Mouse (Mus musculus) brain, embryonic 14.5 days (tissue): ENCODE measurements around the gene Mpped2.

Experiments used
- CTCF ChIP-seq: fragments of 200-500 bp; IDR thresholded peaks from 2 replicates; pipeline ENCODE4 v1.5.1; 2012; ENCODE audit warnings: inconsistent platforms, mild to moderate bottlenecking, moderate library complexity, borderline replicate concordance; ENCODE audit not compliant: insufficient read depth, insufficient read length; ENCODE audit errors: extremely low read depth
- POLR2A ChIP-seq: fragments of 200-500 bp; IDR thresholded peaks from 2 replicates; pipeline ENCODE4 v1.6.1; 2012; ENCODE audit warnings: mild to moderate bottlenecking, inconsistent platforms, borderline replicate concordance; ENCODE audit not compliant: poor library complexity, insufficient read depth, insufficient read length, severe bottlenecking; ENCODE audit errors: extremely low read depth

DNA sequence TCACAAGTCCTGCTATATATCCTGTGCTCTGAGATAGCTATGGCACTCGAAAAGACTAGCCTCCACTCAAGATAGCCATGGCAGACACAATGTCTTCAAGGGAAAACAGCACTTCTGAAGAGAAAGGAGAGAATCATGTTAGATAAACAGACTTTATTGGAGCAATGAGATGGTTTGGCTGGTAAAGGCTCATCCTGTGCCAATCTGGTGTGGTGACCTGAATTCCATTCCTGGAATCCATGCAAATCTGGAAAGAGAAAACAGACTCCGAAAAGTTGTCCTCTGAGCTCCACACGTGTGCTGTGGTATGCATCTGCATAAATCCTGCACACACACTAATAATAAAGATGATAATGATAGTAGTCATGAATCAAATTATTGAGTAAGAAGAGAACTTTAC lies 48.3 kb upstream of the Mpped2 start:
- TF ChIP-seq POLR2A (no peak), CTCF (no peak)
